ENCODE assay signal across 20 mouse cellular contexts in the genomic region with DNA sequence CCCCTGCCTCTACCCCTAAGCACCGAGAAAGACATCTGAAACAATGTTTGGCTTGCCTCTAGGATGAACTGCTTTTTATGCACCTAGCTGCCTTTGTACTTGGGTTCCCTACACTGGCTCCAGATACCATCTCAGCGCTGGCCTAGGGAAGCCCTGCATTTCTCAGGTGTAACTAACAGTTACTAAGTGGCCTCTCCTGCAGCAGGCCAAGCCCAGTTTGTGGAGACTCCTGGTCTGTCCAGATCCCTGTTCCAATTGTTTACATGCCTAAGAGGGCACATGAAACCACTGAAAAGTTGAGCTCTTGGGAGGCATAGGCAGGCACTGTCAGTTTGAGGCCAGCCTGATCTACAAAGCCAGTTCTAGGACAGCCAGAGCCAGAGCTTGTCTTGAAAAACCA.
"Had no signal": no experiment of that assay in that cellular context is flagged by ENCODE, and none has a peak within 500 bp of the region (broad histone marks: within the 10 kb centered on the region; RNA-seq: fewer than 3 reads in every experiment).

No protein-coding gene starts in this region.

- H3K9me3 ChIP-seq: liver, embryonic 13.5 days; liver, embryonic 15.5 days; midbrain, embryonic 10.5 days; midbrain, embryonic 12.5 days; neural tube, embryonic 13.5 days; neural tube, embryonic 15.5 days had no signal

- H3K4me2 ChIP-seq: liver, embryonic 11.5 days; liver, embryonic 13.5 days; liver, embryonic 15.5 days; midbrain, embryonic 12.5 days; neural tube, embryonic 13.5 days; neural tube, embryonic 15.5 days had no signal

- H3K4me1 ChIP-seq: midbrain, embryonic 10.5 days; midbrain, embryonic 12.5 days; neural tube, embryonic 15.5 days had no signal

- DNase-seq: liver; liver, embryonic 13.5 days; liver, postnatal 0 days; midbrain, embryonic 14.5 days; retina, postnatal 1 day; right cerebral cortex, adult 18-20 months; right cerebral cortex, postnatal 25 days; right cerebral cortex, postnatal 4 days; spleen, adult 18-20 months; thymus, adult 2 months; thymus, postnatal 25 days; thymus, postnatal 4 days had no signal

- H3K27ac ChIP-seq: liver, embryonic 13.5 days; liver, embryonic 15.5 days; midbrain, embryonic 10.5 days; midbrain, embryonic 12.5 days; neural tube, embryonic 13.5 days; neural tube, embryonic 15.5 days had no signal

- H3K4me3 ChIP-seq: liver, embryonic 13.5 days; liver, embryonic 15.5 days; midbrain, embryonic 10.5 days; midbrain, embryonic 12.5 days; myocyte; neural tube, embryonic 13.5 days; neural tube, embryonic 15.5 days had no signal

- H3K27me3 ChIP-seq: liver, embryonic 13.5 days; liver, embryonic 15.5 days; midbrain, embryonic 12.5 days; neural tube, embryonic 13.5 days; neural tube, embryonic 15.5 days had no signal

- ATAC-seq: liver, postnatal 0 days; midbrain, embryonic 16.5 days had no signal

- H3K36me3 ChIP-seq: liver, embryonic 15.5 days; neural tube, embryonic 15.5 days had no signal

- H3K9ac ChIP-seq: liver, embryonic 13.5 days; liver, embryonic 15.5 days; liver, postnatal 0 days; midbrain, embryonic 12.5 days; neural tube, embryonic 13.5 days; neural tube, embryonic 15.5 days had no signal
